Mouse (Mus musculus) kidney, adult 8-10 months (tissue): ENCODE data around the gene 4930524B15Rik.
A peak's percentile ranks its signal among the peaks of the same experiment; 100 is the strongest.
"Not testable (repeated sequence)": the region's sequence is repeated elsewhere in the genome, so short reads cannot be mapped to it uniquely, and the experiment has no call there.

Experiments used
- DNase-seq, 2 experiments: peaks; one replicate each; pipeline ENCODE4 v3.0.0; 2022

The 4930524B15Rik gene

GRCm38 (mm10) chr11:31965256-31966134 is at the start of gene 4930524B15Rik:
4930524B15Rik (plus strand) TSS chr11:31965592.
- no peak for DNase-seq

GRCm38 (mm10) chr11:31917769-31918168 is 47.6 kb upstream of the 4930524B15Rik start:
- DNase-seq, result no peak

GRCm38 (mm10) chr11:31930051-31930450 is 35.3 kb upstream of the 4930524B15Rik start:
- DNase-seq, result no peak

GRCm38 (mm10) chr11:31935652-31936051 is 29.7 kb upstream of the 4930524B15Rik start:
- DNase-seq, result no peak

GRCm38 (mm10) chr11:31936910-31937525 is 28.4 kb upstream of the 4930524B15Rik start:
- no peak for DNase-seq

GRCm38 (mm10) chr11:31940898-31941639 is 24.3 kb upstream of the 4930524B15Rik start:
- DNase-seq, result no peak

GRCm38 (mm10) chr11:31941640-31942638 is 23.5 kb upstream of the 4930524B15Rik start:
- no peak for DNase-seq

- DNase-seq, result no peak
Measured at GRCm38 (mm10) chr11:31945471-31945870, 19.9 kb upstream of the 4930524B15Rik start.

- DNase-seq, result no peak
Measured at GRCm38 (mm10) chr11:31948462-31949330, 16.7 kb upstream of the 4930524B15Rik start.

- peak; percentile 52 to 72 for DNase-seq
Measured at GRCm38 (mm10) chr11:31949331-31949785, 16.0 kb upstream of the 4930524B15Rik start.

- DNase-seq, result no peak
Measured at GRCm38 (mm10) chr11:31960071-31960470, 5.3 kb upstream of the 4930524B15Rik start.

- DNase-seq, result no peak
Measured at GRCm38 (mm10) chr11:31963993-31964392, 1.4 kb upstream of the 4930524B15Rik start.

- no peak for DNase-seq
Measured at GRCm38 (mm10) chr11:31974132-31974531, 8.7 kb downstream of the 4930524B15Rik start.

GRCm38 (mm10) chr11:31974826-31975225 is 9.4 kb downstream of the 4930524B15Rik start:
- DNase-seq, result no peak

GRCm38 (mm10) chr11:31975678-31976077 is 10.3 kb downstream of the 4930524B15Rik start:
- DNase-seq, result no peak

- no peak for DNase-seq
Measured at GRCm38 (mm10) chr11:31976137-31976536, 10.7 kb downstream of the 4930524B15Rik start.

GRCm38 (mm10) chr11:31980089-31980488 is 14.7 kb downstream of the 4930524B15Rik start:
- not testable (repeated sequence) for DNase-seq

- DNase-seq, result no peak
Measured at GRCm38 (mm10) chr11:31981830-31982229, 16.4 kb downstream of the 4930524B15Rik start.

- not testable (repeated sequence) for DNase-seq
Measured at GRCm38 (mm10) chr11:31982247-31982943, 17.0 kb downstream of the 4930524B15Rik start.

GRCm38 (mm10) chr11:31983249-31983648 is 17.9 kb downstream of the 4930524B15Rik start:
- DNase-seq, result no peak
